Mouse (Mus musculus) lung, adult 10 weeks (tissue): ENCODE data around the gene Gusb. TPM values are rescaled to one million over a fixed set of nuclear protein-coding genes. Genes with fewer than 3 reads are reported as not detected.

ENCODE experiments used
- polyA plus RNA-seq: library from polyadenylated mRNA; stranded (reverse); fragments of 350-450 nt; fragmentation: Illumina TruSeq; extraction: RNeasy Lipid Tissue Mini Kit (QIAGEN cat#74804); gene quantifications from one replicate; pipeline ENCODE4 v1.2.3, GENCODE M21; 2014; ENCODE audit warnings: low read depth, low replicate concordance; ENCODE audit not compliant: insufficient read depth

Gusb gene
- polyA plus RNA-seq: 32.9 TPM

GRCm38 (mm10) chr5:130002301-130003146, at the start of gene Gusb:
Gusb (minus strand) TSS chr5:130003049.

GRCm38 (mm10) chr5:130029142-130029897, 26.5 kb upstream of the Gusb start, which contains the start of the genes Asl and Crcp:
Asl (minus strand) TSS chr5:130029247.
Crcp (plus strand) TSS chr5:130029290.

GRCm38 (mm10) chr5:129941495-129942045, 61.3 kb downstream of the Gusb start, which contains the start of gene Vkorc1l1:
Vkorc1l1 (plus strand) TSS chr5:129941970.

Other genes with a start within 250 kb of the Gusb start
- 8.2 TPM for gene Psph, start 215.6 kb downstream of the Gusb start, polyA plus RNA-seq
- 17.3 TPM for gene Sumf2, start 156.1 kb downstream of the Gusb start, polyA plus RNA-seq
- 620 TPM for gene Chchd2, start 115.6 kb downstream of the Gusb start, polyA plus RNA-seq
- gene Zbed5, start 107.3 kb downstream of the Gusb start, polyA plus RNA-seq: 1.7 TPM
- gene Phkg1, start 104.5 kb downstream of the Gusb start, polyA plus RNA-seq: 2.7 TPM
- gene Nupr1l, start 94.5 kb downstream of the Gusb start, polyA plus RNA-seq: 3.7 TPM
- 12.8 TPM for gene Vkorc1l1, start 61.1 kb downstream of the Gusb start, polyA plus RNA-seq
- gene Asl, start 26.2 kb upstream of the Gusb start, polyA plus RNA-seq: 23.1 TPM
- 22.0 TPM for gene Crcp, start 26.2 kb upstream of the Gusb start, polyA plus RNA-seq
- gene Tpst1, start 70.3 kb upstream of the Gusb start, polyA plus RNA-seq: 32.2 TPM
- gene Kctd7, start 141.8 kb upstream of the Gusb start, polyA plus RNA-seq: 3.9 TPM
- 27.9 TPM for gene Rabgef1, start 168.7 kb upstream of the Gusb start, polyA plus RNA-seq
- 30.1 TPM for gene Tmem248, start 214.0 kb upstream of the Gusb start, polyA plus RNA-seq